Mouse (Mus musculus): ENCODE measurements around the gene Kif14.
"Not testable (repeated sequence)": the region's sequence is repeated elsewhere in the genome, so short reads cannot be mapped to it uniquely, and the experiment has no call there.

Gene Kif14

DNA sequence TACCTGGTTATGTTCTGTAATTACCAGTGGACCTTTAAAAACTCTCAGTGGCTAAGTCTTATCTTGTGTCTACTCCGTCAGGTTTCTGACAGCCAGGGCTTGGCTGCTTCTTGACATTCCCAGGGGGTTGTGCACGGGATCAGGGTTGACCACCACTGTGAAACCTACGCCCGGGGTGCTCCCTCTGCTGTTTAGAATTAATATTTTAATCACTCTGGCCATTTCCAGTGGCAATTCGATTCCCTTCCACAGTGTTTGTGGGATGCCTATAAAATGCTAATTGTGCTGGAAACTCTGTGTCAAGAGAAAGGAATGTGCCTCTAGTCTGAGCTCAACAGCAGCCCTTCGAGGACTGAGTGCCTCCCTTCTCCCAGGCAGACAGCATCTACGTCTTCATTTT is 89.7 kb downstream of the Kif14 start:
- DNase-seq (ENCODE audit: low spot score in 2 of 2) = no peak

DNA sequence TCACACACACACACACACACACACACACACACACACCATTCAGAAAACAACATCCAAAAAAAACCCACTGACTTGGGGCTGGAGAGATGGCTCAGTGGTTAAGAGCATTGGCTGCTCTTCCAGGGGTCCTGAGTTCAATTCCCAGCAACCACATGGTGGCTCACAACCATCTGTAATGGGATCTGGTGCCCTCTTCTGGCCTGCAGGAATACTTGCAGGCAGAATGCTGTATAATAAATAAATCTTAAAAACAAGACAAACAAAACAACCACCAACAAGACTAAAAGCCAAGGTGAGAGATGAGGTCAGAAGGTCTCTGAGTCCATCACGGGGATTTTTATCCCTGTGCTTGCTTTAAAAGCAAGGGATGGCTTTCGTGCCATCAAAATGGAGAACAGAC is 90.5 kb downstream of the Kif14 start:
- DNase-seq (ENCODE audit: low spot score in 2 of 2) = not testable (repeated sequence)

DNA sequence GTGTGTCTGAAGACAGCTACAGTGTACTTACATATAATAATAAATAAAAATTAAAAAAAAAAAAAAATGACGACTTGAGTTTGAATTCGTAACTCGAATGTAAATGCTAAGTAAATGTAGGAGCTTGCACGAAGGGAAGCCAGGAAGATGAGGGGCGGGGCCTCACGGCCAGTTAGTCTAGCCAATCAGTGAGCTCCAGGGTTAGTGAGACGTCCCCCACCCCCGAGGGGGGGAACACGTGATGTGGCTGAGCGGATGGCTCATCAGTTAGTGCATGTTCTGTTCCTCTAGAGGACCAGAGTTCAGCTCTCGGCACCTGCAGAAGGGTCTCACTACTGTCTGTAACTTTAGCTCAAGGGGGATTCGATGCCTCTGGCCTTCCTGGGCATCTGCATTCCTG is 91.3 kb downstream of the Kif14 start:
- DNase-seq (ENCODE audit: low spot score in 2 of 2) = no peak

DNA sequence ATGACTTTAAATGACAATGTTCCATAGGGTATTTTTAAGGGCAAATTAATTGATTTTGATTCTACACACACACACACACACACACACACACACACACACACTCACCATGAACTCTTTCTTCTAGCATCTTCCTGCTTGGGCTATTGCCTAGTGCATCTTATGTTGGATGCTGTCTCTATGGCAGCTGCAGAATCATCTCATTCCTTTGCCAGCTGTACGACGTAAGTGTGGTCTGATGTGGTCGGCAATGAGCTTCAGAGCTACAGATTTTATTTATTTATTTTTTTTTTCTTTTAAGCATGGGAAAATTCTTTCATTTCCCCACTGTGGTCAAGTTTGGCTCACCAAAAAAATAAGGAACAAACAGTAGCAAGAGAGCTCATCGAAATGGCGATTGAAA is 92.6 kb downstream of the Kif14 start:
- no peak for DNase-seq (ENCODE audit: low spot score in 2 of 2)

DNA sequence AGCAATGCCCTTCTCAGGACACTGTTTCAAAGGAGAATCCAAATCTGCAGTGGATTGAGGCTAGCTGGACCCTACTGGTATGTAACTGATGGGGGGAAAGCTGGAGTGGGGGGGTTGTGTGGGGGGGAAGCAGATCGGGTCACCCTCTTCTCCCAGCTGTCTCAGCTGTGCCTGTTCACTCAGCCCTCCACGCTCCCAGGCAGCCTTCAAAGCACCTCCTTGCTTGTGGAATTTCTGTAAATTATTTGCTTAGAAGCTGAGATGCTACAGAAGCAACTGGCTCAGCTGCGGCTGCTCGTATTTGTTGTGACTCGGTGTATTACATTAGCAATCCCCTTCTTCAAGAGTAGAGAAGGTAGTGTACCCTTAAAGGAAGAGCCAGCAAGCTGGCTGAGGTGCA is 93.1 kb downstream of the Kif14 start:
- DNase-seq (ENCODE audit: low spot score in 2 of 2) = no peak

DNA sequence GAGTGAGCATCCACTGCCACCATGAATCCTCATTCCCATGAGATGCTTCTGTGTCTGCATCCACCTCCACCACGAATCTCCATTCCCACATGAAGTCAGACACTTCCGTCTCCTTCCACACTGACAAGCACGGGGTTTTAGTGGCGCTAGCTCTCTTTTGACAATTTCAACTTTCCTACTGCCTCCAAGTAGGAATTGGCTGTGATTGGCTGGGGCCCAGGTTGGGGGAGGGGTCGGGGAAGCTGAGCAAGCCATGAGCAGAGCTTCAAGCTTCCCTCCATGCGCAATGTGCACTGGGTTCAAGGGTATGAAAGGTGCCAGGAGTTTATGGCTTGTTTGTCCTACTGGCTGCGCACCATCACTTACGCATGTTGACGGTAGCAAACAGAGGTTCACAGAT is 93.6 kb downstream of the Kif14 start:
- DNase-seq (ENCODE audit: low spot score in 2 of 2) = peak in 1 of 2 experiments; percentile 30

DNA sequence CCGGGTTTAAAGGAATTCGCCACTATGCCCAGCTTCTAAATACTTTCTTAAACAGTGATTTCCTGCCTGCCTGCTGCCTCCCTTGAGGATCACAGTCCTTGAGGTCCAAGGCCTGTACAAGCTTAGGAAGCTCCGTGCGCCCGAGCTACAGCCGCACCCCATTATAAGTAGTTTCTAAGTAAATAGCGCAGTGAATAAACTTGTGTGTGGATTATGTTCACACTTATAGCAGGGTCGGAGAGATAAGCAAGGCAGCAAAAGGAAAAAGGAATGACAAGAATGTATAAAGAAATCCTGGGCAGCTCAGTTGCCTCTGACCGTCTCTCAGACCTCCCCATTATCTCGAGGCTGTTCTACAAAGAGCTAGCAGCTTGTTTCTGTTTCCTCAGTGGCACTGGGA is 95.7 kb downstream of the Kif14 start:
- DNase-seq (ENCODE audit: low spot score in 2 of 2) = no peak

DNA sequence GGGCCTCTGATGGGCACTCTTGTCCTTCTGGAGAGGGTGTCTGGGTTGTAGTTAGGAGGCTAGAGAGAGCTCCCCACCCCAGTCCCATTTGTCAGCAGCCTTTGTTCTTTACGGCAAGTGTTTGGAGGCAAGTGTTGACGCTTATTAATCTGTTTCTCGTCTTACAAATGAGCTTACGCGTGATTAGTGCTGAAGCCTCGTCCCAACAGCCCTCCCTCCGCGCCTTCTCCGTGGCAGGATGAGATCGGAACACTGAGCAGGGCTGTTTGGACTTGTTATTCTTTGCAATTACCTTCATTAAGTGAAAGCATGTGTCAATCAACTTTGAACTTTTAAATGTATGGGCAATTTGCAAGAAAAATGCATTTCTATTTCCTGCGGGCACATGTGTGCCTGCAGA is 97.0 kb downstream of the Kif14 start:
- no peak for DNase-seq (ENCODE audit: low spot score in 2 of 2)

DNA sequence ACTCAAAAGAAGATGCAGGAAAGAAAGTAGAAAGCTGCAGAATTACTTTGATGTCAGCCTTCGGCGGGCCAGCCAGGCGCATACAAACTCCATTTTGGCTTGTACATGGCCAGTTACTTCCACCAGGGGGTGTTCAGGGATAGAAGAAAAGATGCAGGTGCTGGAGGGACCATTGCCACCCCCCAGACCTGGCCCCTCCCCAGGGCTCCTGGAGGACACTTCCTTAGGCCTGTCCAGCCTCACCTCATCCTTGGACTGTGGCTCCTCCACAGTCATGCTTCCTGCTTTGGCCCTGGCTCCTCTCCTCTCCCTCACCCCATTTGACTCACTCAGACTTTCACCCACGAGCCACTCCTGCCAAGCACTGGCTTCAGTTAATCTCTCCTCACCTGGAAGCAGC is 98.8 kb downstream of the Kif14 start:
- no peak for DNase-seq (ENCODE audit: low spot score in 2 of 2)

DNA sequence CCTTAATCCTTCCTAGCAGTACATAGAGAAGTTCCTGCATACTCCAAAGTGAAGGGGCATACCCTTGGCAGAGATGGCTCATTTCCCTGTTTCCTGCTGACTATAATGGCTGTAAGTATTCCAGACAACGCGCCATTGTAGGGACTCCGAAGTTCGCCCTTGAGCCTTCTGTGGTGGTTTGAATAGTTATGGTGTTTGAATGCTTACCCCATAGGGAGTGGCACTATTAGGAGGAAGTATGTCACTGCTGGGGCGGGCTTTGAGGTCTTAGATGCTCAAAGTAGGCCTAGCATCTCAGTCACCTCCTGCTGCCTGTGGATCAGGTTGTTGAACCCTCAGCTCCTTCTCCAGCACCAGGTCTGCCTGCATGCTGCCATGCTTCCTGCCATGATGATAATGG is 100.2 kb downstream of the Kif14 start:
- DNase-seq (ENCODE audit: low spot score in 2 of 2) = no peak

DNA sequence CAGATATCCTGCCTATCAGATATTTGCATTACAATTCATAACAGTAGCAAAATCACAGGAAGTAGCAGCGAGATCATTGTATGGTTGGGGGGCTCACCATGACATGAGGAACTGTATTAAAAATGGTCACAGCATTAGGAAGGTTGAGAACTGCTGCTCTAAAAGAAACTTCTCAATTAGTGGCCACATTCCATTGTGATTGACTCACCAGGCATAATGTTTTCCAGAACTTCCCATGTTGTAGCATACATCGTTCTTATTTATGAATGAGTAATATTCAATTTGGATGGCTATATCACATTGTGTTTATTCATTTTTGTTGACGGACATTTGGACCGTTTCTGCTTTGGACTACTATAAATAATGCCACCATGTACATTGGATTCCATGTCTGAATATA is 101.5 kb downstream of the Kif14 start:
- no peak for DNase-seq (ENCODE audit: low spot score in 2 of 2)

DNA sequence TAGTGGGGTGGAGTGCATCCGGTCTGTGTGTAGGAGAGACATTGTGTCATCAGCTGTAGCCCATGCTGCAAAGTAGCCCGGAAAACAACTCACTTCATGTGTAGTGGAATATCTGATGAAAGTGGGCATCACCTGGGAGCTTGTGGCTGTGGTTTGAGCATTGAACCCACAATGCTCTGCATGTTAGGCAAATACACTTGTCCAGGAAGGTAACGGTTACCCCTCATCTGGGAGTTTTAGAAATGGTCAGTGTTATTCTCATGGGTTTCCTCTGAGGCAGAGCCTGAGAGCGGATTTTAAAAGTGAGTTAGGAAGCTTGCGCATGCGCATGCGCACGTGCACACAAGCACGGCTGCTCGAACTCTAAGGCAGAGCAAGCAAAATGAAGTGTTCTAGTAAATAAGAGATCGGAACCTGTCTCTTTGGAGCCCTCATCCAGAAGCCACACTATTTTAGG is 102.6 kb downstream of the Kif14 start:
- no peak for DNase-seq (ENCODE audit: low spot score in 2 of 2)

DNA sequence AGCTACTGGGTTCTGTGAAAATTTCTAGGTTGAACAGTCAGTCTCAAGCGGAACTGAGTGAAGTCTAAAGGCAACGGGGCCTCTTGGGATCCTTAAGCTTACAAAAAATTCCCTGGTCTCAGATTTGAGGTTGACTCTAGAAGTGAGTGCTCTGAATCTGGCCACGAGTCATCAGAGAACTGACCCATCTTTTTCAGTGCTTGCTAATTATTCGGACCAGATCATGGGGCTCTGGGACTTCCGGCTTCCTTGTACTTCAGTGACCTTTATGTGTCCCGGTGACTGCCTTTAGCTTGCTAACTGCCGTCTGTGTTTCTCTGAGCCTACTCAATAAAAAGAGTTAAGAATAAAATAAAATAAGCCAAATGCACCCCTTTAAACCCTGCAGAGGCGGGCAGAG is 103.1 kb downstream of the Kif14 start:
- DNase-seq (ENCODE audit: low spot score in 2 of 2) = no peak

DNA sequence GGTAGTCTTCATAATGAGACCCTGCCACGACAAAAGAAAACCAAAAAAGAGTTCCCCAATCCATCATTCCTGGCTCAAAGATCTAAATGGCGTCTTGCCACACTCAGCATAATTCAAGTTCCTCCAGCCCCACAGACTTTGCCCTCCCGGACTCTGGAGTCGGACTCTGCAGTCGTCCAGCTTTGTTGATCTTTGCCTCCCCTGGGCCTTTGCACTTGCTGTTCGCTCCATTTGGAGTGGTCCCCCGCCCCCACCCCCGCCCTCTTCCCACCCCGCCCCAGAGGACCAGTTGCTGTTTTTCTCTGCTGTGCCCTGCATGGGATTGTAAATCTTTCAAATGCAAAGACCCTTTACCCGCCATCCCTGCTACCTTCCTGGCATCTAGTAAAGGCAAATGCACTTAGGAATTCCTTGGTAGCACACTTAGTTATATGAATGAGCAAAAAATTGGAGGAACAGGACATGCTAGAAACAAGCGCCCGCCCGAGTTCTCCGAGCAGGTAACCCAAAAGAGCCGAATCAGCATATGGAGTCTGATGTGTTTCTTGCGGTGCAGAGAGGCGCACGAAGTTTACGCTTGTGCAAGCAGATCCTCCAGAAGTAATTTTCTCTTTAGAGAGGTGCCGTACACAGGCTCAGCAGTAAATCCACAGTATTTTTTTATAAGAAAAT is 103.6 kb downstream of the Kif14 start:
- no peak for DNase-seq (ENCODE audit: low spot score in 2 of 2)

DNA sequence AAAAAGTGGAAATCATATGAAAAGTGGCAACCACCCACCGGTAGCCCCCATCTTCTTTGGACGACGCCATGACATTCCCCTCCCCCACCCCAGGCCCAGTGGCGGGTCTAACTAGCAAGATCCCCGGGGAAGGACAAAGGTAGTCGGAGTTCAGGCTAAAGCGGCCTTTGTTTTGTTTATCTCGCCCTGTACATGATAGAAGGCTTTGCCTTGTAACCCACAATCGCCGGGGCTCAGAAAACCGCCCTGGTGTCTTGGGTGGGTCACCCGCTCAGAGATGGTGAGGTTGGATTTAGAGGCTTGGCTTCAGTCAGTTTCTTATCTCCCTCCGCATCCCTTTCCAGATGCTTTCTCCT is 104.1 kb downstream of the Kif14 start:
- DNase-seq (ENCODE audit: low spot score in 2 of 2) = no peak

DNA sequence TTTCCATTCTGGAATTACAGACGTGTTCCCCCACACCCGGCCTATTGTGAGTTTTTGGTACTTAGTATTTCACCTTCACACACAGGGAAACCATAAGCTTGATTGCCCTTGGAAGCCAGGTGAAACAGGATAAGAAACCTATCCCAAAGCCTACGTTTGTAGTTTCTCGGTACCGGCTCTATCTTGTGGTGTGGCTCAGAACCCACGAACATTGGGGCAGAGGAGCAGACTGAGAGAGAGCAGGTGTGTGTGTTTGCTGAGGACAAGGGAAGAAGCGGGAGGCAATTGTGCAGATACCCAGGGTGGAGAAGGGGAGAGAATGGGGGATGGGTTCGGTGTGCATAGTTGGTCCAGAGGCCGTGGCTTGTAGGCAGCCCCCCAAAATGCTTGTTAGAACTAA is 104.8 kb downstream of the Kif14 start:
- no peak for DNase-seq (ENCODE audit: low spot score in 2 of 2)

DNA sequence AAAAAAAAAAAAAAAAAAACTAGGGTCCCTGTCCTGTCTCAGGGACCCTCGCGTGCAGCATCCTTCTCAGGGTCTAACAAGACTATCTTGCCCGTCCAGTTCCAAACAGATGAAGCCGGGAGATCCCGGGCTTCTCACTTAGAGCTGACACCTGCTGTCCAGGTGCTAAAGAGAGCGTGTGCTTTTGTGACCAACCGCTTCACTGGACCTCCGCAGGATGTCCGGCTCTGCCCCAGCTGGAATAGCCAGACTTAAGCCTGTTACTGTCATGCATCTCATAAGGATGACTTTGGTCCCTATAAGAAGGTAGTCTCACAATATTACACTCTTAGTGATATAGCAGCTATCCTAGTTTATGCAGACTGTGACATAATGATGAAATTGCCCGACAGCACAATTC is 105.4 kb downstream of the Kif14 start:
- no peak for DNase-seq (ENCODE audit: low spot score in 2 of 2)

DNA sequence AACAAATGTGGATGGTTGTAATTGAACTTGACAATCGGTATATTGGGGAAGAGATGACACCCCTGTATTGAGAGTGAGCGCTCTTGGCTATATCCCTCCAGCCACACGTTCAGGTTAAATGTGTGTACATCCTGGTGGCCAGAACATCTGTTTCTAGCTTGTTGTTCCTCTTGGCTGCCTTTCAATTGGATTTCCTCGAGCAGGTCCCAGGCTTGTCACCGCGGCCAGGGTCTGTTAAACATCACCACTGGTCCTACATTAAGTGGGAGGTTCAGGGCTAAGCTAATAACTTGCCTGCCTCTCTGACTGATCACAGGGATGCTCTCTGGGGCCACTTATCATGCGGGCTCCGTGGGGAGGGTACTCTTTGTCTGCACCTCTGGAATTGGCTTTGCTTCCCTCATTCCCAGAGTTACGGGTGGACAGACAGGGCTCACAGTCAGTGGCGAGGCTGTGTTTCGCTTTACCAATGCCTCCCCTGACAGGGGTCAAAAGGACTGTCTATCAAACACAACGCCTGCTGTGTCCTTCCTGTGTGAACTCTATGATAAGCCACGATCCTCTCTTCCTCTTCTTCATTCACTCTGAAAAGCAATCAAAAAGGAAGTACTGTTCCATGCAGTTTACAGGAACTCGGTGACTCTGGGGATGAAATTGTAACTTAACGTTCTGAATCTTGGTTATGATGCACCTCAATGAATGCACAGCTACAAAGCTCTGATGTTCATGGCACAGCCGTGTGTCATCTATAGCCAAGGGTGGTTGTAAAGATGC is 111.9 kb downstream of the Kif14 start:
- DNase-seq (ENCODE audit: low spot score in 2 of 2) = no peak

DNA sequence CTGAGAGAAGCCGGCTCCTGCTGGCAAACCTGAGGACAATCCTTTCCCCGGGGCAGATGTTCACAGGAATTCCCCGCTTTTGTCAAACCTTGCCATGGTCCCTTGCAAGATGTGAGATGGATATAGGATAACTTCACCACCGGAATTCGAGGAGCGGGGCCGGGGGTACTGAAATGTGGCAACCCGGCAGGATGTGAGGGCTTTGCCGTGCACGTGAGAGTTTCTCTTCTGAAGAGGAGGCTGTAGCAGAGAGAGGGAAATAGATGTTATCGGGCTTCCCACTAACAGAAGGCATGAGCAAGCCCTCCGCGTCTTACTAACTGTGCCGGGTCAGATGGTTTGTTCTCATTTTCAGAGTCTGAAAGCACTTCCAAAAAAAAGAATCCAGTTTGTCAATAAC is 113.2 kb downstream of the Kif14 start:
- no peak for DNase-seq (ENCODE audit: low spot score in 2 of 2)

DNA sequence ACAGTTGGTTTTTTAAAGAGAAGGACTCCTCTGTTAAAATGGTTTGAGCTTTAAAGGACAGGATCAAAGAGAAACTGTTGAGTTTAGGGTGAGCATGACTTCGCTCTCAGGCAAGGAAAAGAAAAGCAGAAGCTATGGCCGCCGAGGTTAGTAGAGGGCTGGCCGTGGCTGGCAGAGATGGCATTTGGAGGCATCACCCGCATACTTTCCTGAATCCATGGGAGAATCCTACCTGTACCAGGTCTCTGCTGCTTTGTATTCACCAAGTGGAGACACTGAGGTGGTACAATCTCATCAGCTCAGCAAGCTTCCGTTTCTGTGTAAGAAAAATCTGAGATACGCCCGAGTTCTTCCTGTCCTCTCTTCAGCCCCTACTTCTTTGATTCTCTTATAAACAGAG is 114.1 kb downstream of the Kif14 start:
- no peak for DNase-seq (ENCODE audit: low spot score in 2 of 2)

Measured in cerebellum, postnatal 4 days (tissue).